Mouse (Mus musculus): ENCODE results near the gene Nifk. TPM values are rescaled to one million over a fixed set of nuclear protein-coding genes. Genes with fewer than 3 reads are reported as not detected.

Nifk gene
- polyA plus RNA-seq, 1 experiment from 2014 or later = 83.1 TPM

GRCm38 (mm10) chr1:118343649-118344435, 22.2 kb downstream of the Nifk start:
- Histone ChIP-seq H3K9ac (no peak overlapping the region), H3K4me2 (no peak overlapping the region), H3K4me3 (ENCODE audit: low read depth, low read length) (no peak overlapping the region), H3K4me1 (ENCODE audit: insufficient read depth) (no peaks in the 10 kb centered on the region), H3K27ac (ENCODE audit: low read depth) (no peak overlapping the region), H3K36me3 (ENCODE audit: insufficient read depth) (no peaks in the 10 kb centered on the region), H3K9me3 (ENCODE audit: low read depth, low read length) (no peaks in the 10 kb centered on the region), H3K27me3 (ENCODE audit: insufficient read depth, low read length) (no peaks in the 10 kb centered on the region)
- 0 out of 2 replicates have a peak, but pooled peaks have one; percentile 10 for TF ChIP-seq CTCF (IDR thresholded peaks at IDR 0.05; ENCODE audit: low read depth)
- ATAC-seq (ENCODE audit: insufficient read depth) = no peak
- peak; percentile 35 for DNase-seq
- 29% methylated on average over 6 of the region's 6 CpGs for WGBS

- no peaks in the 10 kb centered on the region for H3K4me1 ChIP-seq (ENCODE audit: insufficient read depth)
- H3K27ac ChIP-seq (ENCODE audit: low read depth) = no peak overlapping the region
- ATAC-seq (ENCODE audit: insufficient read depth) (no peak), DNase-seq (no peak)
- no peaks in the 10 kb centered on the region for H3K9me3 ChIP-seq (ENCODE audit: low read depth, low read length)
- TF ChIP-seq CTCF (IDR thresholded peaks at IDR 0.05; ENCODE audit: low read depth) = no peak
- H3K4me3 ChIP-seq (ENCODE audit: low read depth, low read length) = no peak overlapping the region
- H3K9ac ChIP-seq = no peak overlapping the region
- no peak overlapping the region for H3K4me2 ChIP-seq
- H3K27me3 ChIP-seq (ENCODE audit: insufficient read depth, low read length) = no peaks in the 10 kb centered on the region
- no peaks in the 10 kb centered on the region for H3K36me3 ChIP-seq (ENCODE audit: insufficient read depth)
- WGBS = 60% methylated on average over 3 of the region's 3 CpGs
Observed at GRCm38 (mm10) chr1:118349922-118350321, 28.3 kb downstream of the Nifk start.

DNA sequence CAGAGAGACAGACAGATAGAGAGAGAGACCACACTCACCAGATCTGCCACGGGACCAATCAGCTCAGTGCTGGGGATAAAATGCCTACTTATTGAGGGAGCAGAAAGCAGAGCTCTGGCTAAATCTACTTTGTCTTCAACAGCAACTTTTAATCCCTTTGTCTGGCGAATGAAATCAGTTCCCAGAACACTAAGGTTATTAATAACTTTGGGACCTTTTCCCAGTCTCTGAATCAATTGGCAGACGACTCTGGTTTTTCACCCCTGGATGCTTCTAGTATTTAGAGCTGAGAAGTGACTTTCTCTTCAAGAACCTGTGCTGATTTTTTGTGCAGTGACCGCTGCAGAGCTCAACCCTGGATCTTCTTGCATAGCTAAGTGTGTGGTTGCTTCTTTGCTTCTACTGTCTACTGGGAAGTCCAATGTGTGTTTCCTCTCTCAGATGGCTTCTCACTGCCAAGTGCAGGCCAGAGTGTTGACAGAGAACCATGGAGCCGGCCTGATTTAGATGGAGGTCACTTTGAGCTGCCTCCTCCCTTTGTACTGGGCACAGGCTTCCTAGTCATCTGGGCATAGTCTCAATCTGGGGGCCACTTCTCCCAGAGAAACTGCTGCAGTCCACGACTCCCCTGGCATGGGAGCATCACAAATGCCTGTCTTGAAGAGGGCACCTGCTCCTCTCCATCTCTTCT, 37.6 kb downstream of the Nifk start:
- no peaks in the 10 kb centered on the region for H3K4me1 ChIP-seq (ENCODE audit: insufficient read depth)
- H3K4me3 ChIP-seq (ENCODE audit: low read depth, low read length) = no peak overlapping the region
- no peak overlapping the region for H3K9ac ChIP-seq
- DNase-seq = peak; percentile 17
- no peaks in the 10 kb centered on the region for H3K27me3 ChIP-seq (ENCODE audit: insufficient read depth, low read length)
- no peak for TF ChIP-seq CTCF (IDR thresholded peaks at IDR 0.05; ENCODE audit: low read depth)
- H3K4me2 ChIP-seq = no peak overlapping the region
- H3K9me3 ChIP-seq (ENCODE audit: low read depth, low read length) = no peaks in the 10 kb centered on the region
- H3K27ac ChIP-seq (ENCODE audit: low read depth) = no peak overlapping the region
- WGBS = 51% methylated on average over 6 of the region's 6 CpGs
- no peak for ATAC-seq (ENCODE audit: insufficient read depth)
- no peaks in the 10 kb centered on the region for H3K36me3 ChIP-seq (ENCODE audit: insufficient read depth)

DNA sequence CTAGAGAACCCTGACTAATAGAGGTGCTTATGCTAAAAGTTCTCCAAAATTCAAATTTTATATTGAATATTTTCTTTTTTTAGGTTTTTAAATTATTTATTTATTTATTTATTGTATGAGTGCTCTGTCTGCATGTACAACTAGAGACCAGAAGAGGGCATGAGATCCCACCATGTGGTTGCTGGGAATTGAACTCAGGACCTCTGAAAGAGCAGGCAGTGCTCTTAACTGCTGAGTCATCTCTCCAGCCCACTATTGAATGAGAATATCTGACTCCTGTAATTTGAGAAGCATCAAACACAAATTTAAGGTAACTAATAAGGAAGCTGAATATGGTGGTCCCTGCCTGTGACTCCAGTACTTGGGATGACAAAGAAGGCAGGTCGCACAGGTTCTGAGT, 46.3 kb downstream of the Nifk start:
- WGBS = 85% methylated on average over 1 of the region's 1 CpGs
- H3K27me3 ChIP-seq (ENCODE audit: insufficient read depth, low read length) = no peaks in the 10 kb centered on the region
- H3K4me1 ChIP-seq (ENCODE audit: insufficient read depth) = no peaks in the 10 kb centered on the region
- no peak overlapping the region for H3K9ac ChIP-seq
- H3K4me2 ChIP-seq = no peak overlapping the region
- DNase-seq (peak; percentile 5), ATAC-seq (ENCODE audit: insufficient read depth) (no peak)
- H3K9me3 ChIP-seq (ENCODE audit: low read depth, low read length) = no peaks in the 10 kb centered on the region
- 0 out of 2 replicates have a peak, but pooled peaks have one; percentile 24 for TF ChIP-seq CTCF (IDR thresholded peaks at IDR 0.05; ENCODE audit: low read depth)
- no peak overlapping the region for H3K4me3 ChIP-seq (ENCODE audit: low read depth, low read length)
- H3K36me3 ChIP-seq (ENCODE audit: insufficient read depth) = no peaks in the 10 kb centered on the region
- no peak overlapping the region for H3K27ac ChIP-seq (ENCODE audit: low read depth)

- no peak overlapping the region for H3K9ac ChIP-seq
- no peak for TF ChIP-seq CTCF (IDR thresholded peaks at IDR 0.05; ENCODE audit: low read depth)
- H3K4me1 ChIP-seq (ENCODE audit: insufficient read depth) = no peaks in the 10 kb centered on the region
- H3K27ac ChIP-seq (ENCODE audit: low read depth) = no peak overlapping the region
- H3K27me3 ChIP-seq (ENCODE audit: insufficient read depth, low read length) = no peaks in the 10 kb centered on the region
- no peak overlapping the region for H3K4me2 ChIP-seq
- no peaks in the 10 kb centered on the region for H3K36me3 ChIP-seq (ENCODE audit: insufficient read depth)
- WGBS = 64% methylated on average over 3 of the region's 3 CpGs
- H3K4me3 ChIP-seq (ENCODE audit: low read depth, low read length) = no peak overlapping the region
- ATAC-seq (ENCODE audit: insufficient read depth) (no peak), DNase-seq (no peak)
- no peaks in the 10 kb centered on the region for H3K9me3 ChIP-seq (ENCODE audit: low read depth, low read length)
Observed at GRCm38 (mm10) chr1:118368721-118369461, 47.3 kb downstream of the Nifk start.

- no peaks in the 10 kb centered on the region for H3K9me3 ChIP-seq (ENCODE audit: low read depth, low read length)
- no peak overlapping the region for H3K4me2 ChIP-seq
- ATAC-seq (ENCODE audit: insufficient read depth) (no peak), DNase-seq (no peak)
- H3K36me3 ChIP-seq (ENCODE audit: insufficient read depth) = no peaks in the 10 kb centered on the region
- H3K4me1 ChIP-seq (ENCODE audit: insufficient read depth) = no peaks in the 10 kb centered on the region
- no peak overlapping the region for H3K27ac ChIP-seq (ENCODE audit: low read depth)
- 73% methylated on average over 5 of the region's 5 CpGs for WGBS
- H3K4me3 ChIP-seq (ENCODE audit: low read depth, low read length) = no peak overlapping the region
- no peak overlapping the region for H3K9ac ChIP-seq
- no peaks in the 10 kb centered on the region for H3K27me3 ChIP-seq (ENCODE audit: insufficient read depth, low read length)
- TF ChIP-seq CTCF (IDR thresholded peaks at IDR 0.05; ENCODE audit: low read depth) = no peak
Observed at GRCm38 (mm10) chr1:118377784-118378183, 56.1 kb downstream of the Nifk start.

All from lung, embryonic 14.5 days (tissue).